Mouse (Mus musculus): ENCODE data around the gene Cp.
"Not testable (repeated sequence)": the region's sequence is repeated elsewhere in the genome, so short reads cannot be mapped to it uniquely, and the experiment has no call there.

Cp gene

DNA sequence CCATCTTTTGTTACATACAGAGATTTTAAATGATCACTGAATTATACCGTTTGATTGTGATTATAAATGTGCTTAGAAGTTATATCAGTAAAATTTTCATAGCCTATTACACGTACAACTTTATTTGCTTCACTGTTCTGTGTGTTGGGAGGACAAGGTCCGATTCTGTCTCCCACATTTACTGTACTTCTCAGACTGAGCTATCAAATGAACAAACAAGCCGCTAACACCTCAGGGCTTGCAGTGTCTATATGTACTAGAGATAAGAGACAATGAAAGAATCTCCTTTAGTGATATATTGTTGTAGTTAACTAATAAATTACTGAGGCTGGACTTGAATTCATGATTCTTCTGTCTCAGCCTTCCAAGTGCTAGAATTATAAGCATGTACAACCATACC lies 50.4 kb downstream of the Cp start:
- CTCF ChIA-PET: no interaction called here

DNA sequence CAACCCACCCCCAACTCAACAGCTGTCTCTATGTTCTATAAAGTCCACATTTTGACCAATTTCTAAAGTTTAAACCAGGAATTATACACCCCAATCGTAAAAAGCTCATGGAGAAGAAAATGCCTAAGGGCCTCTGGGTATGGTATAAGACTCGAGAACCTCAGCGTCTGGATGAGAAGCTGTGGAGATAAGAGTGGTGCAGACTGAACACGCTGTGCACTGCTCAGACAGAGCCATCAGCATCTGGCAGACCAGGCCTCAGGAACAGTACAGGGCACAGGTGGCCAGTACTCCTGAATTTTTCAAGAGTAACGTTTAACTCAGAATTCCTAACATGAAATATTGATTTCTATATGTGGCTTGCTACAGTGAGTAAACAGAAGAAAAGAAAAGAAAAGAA lies 50.9 kb downstream of the Cp start:
- CTCF ChIA-PET: no interaction called here

DNA sequence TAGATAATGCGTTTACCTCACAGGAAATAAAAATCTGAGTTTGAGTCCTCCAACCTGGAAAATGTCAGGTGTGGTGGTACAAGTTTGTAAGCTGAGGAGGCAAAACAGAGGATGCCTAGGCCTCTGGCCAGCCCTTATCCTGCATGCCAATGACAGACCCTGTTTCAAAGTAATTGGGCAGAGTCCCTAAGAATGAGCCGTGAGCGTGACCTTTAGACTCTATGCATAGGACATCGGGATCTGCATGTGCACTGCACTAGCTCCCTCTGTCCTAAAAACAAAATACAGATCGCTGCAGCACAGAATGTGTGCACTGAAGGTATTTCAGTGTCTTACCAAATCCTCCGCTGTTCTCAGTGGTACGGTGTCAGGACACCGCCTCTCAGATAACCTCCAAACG lies 53.6 kb downstream of the Cp start:
- CTCF ChIA-PET: no interaction called here

DNA sequence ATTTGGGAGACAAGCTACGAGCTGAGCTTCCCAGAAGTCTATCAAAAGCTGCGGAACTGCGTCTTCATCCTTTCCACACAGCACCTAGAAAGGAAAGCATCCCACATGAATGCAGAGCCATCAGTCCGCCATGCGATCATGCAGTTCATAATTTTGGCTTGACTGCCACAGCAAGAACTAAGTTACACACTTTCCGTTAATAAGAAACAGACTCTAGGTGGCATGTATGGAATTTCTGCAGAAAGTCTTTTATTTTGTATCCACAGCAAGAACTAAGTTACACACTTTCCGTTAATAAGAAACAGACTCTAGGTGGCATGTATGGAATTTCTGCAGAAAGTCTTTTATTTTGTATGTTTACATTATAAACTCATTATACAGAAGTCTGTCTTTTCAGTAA lies 54.1 kb downstream of the Cp start:
- CTCF ChIA-PET: not testable (repeated sequence)

DNA sequence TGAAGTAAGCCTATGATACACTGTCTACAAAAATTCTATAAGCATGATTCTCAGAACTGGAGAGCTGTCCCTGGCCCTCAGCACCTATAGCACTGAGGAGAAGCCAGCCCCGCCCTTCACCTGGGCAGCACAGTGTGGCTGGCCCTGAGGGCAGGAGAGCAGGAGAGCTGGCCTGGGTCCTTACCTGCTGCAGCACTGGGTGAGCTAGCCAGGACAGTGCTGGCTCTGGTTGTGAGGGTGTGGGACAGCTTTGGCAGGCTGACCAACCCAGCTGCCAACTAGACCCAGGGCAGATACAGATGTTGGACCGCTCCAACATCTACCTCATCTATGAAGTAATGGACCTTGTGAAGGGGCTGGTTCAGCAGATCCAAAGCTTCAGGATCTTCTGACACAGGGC lies 57.6 kb downstream of the Cp start:
- CTCF ChIA-PET: no interaction called here

DNA sequence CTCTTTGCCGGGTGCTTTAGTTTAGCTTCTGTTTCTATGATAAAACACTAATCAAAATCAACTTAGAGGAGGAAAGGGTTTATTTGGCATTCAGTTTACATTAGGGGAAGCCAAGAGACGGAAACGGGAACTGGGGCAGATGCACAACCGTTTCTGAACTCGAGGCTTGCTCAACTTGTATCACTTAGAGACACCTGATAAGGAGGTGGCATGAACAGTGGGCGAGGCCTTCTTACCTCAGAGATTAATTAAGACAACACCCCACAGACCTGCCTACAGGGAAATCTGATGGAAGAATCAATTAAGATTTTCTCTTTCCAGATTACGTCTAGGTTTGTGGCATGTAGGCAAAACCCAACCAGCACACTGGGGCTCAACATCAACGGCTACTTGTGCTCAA lies 61.2 kb downstream of the Cp start:
- CTCF ChIA-PET: no interaction called here

DNA sequence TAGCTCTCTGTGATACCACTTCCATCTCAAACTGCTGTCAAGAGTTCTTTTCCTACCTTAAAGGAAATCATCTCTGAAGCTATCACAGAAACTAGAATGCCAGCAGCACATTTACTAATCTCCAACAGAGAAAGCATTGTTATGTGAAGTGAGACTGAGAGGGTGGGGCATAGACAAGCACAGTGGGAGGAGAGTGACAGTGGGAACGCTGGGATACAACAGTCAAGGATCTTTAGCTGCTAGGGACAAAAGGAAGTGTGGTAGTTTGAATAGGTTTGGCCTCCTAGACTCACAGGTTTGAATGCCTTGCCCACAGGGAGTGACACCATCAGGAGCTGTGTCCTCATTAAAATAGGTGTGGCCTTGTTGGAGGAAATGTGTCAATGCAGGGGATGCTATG lies 67.0 kb downstream of the Cp start:
- CTCF ChIA-PET: no interaction called here

DNA sequence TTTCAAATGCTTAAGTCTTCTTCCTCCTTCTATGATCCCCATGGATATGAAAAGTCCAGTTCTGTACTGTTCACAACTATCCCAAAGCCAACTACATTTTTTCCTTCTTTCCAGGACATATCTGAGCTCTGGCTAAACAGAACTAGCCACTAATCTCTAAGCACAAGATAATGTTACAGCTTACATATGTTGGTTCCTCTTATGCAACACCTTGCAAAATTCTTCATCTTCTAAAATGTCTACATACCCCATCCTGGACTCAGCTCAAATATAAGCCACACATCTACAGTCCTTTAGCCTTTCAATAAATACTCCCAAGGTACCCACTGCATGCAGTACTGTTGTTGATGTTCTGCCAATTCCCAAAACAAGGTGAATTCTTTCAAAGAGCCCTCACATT lies 69.6 kb downstream of the Cp start:
- CTCF ChIA-PET: no interaction called here

DNA sequence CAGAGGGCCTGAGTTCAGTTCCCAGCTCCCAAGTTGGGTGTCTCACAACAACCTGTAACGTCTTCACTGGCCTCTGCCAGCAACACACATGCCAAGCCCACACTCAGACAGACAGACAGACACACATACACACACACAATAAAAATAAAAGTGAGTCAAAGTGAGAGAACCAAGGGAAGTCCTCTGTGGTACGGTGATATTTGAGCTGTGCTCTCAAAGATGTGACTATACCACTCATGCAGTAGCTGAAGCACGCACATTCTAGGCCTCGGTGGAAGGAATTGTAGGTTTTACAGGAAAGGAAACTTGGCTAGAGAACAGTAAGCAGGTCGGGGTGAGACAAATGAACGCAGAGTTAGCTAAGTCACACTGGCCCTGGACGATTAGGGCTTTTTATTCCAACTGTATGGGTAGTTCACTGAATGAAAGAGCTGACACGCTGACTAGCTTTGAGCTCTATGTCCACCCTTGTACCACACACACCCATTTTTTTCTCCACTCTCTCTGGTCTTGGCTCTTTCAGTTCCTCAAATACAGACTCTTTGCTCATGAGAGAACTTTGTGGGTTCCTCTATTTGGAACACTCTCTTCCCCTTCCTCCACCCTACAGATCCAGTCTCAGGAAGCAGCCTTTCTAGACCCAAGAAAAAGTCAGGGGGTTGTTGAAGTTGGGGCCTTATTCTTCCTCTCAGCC lies 70.3 kb downstream of the Cp start:
- CTCF ChIA-PET: no interaction called here

DNA sequence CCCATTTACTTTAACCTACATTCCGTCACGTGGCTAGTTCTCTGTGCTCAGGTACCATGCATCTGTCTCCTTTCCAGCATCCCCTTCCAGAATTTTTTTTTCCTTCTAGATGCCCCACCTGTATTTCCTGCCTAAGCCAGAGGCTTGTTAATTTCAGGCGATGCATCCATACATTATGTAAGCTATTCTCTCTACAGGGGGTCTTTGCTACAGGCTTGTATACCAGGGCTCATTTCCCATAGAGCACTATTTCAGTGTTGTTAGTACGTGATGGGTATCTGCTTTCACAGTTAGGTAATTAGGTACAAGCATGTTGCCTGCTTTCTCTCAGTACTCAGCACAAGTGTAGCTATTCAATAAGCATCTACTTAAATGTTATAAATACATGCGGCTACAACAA lies 70.9 kb downstream of the Cp start:
- CTCF ChIA-PET: interaction anchor here (0.6 kb wide), 1 partner anchor 15 kb away, joined by 3 read pairs; no protein-coding TSS in a partner anchor

DNA sequence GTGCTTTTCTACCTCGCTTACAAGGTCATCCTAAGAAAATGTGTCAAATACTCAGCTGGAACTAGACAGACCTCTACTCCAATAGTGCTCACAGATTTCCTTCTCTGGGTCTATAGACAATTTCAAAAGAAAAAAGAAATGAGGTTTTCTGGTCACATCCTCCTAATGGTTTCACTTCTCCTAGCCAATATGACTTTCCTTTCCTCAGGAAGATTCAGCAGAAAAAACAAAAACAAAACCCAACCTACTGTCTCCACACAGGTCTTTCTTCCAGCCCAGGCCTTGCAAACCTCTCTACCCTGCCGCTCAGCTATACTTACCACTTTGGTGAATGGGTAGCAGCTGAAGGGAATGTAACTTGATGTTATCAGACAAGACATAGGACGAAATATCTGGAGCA lies 71.8 kb downstream of the Cp start:
- CTCF ChIA-PET: no interaction called here

DNA sequence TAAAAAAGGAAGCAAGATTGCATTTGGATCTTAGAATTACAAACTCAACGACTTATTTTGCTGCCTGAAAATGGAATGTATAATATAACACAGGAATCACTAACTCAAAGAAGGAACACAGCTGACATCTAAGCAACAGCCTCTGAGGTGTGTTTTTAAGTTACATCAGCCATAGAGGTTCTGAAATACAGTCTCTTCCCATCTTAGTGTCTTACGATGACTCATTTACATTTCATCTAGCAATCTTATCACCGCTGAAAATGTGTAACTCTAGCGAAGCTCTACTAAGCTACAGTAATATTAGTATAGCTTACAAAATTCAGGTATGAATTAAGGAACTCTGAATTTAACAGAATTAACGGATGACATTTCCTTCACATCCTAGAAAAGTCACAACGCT lies 74.0 kb downstream of the Cp start:
- CTCF ChIA-PET: no interaction called here

DNA sequence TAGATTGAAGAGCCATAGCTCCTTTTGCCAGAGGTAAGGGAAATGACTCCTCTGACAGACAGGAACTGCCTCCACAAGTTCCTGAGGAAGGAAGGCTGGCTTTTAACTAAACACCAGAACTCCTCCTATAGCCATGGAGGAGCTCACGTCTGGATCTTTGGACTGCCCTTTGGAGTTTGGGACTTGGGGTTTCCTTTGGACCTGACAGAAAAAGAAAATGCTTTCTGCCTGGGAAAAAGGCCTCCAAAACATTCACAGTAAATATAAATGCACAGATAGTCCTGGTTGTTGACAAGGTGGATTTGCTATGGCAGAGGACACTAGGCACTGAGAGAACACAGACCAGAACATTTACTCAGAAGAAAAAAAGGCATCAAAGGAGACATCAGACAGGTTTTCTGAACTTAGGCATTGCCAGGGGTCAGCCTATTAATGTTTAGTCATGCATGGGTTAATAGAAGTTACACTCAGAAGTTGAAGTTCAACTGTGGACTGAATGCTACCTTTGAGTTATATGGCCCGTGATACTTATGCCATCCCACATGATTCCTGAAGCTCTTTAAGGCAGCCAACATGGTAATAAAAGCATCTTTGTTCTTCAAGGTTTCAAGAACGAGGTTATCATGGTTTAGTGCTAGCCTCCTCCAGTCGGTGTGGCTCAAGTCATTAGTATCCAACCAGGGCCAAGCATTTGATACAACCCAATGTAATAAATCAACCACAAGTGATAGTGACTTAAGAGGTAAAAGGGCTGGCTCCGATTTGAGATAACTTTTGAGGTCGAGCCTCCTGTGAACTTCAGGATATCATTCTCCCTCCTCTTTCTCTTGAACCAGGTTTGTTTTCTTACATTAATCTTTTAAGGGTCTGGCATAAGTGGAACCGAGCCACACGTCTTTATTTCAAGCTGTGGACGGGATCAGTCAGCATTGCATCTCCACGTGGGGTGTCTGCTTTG lies 77.2 kb downstream of the Cp start:
- CTCF ChIA-PET: interaction anchor here (1.0 kb wide), 1 partner anchor 24 kb away, joined by 3 read pairs; the partner anchor contains the start of gene Hltf

DNA sequence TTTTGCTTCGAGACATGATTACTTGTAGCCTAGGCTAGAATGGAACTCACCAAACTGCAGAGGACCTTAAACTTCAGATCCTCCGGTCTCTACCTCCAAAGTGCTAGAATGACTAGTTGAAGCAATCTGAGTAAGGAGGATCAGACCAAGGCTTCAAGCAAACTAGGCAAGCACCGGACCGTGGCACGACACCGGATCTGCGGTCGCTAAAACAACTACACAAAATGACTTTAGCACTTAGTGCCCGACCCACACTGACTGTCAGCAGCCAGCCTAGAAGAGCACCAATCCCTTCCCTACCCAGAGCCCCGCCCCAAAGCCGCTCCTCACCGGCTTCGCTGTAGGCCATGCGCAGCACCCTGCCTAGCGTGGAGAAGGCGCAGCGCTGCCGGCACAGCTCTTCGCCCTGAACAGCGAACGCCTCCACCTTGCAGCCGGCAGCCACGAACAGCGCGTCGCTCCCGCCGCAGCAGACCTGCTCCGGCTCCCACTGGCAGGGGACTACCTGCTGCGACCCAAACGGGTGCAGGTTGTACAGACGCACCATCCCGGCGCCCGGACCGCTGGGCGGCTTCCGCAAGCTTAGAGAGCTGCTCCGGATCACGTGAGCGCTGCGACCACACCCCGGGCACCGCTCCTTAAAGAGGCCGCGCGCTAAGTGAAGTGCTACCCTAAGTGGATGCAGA lies 78.0 kb downstream of the Cp start, which contains the start of gene Hps3:
Gene Hps3, minus strand, starts transcription at position 597 of the 686 bp plus-strand sequence.
- CTCF ChIA-PET: no interaction called here

DNA sequence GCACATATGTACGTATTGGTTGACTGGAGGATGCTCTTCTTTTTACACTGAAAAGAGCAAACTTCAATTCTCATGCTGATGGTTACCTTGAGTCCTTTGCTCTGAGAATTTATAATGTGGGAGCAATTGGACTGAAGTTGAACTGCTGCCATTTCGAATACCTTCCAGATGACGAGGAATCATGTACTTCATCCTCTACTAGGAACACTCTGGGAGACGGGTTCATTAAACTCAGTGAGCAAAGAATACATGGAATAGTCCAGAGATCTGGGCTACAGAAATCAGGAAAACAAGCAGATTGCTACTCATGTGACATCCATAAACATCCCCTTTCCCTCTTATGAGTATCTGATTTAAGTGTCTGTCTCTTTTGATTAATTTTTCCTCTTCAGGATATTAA lies 79.2 kb downstream of the Cp start:
- CTCF ChIA-PET: interaction anchor here (0.6 kb wide), 1 partner anchor 65 kb away, joined by 7 read pairs; no protein-coding TSS in a partner anchor

DNA sequence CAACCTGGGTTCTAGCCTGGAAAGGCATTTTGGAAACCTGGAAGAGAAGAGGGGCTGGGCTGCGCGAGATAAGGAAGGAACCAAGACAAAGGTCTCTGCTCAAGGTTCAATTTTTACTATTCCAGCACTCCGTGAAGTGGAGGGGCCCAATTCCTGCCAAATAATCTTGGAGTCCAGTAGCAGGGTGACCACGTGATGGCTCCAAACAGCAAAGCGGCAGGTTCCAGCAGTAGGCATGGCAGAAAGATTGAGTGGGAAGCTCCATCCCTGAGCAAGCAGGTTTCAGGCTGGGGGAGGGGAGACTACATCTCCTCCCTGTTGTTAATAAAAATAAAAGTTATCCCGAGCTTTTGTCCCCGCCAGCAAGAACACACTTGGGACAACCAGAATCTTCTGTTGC lies 84.6 kb downstream of the Cp start:
- CTCF ChIA-PET: not testable (repeated sequence)

DNA sequence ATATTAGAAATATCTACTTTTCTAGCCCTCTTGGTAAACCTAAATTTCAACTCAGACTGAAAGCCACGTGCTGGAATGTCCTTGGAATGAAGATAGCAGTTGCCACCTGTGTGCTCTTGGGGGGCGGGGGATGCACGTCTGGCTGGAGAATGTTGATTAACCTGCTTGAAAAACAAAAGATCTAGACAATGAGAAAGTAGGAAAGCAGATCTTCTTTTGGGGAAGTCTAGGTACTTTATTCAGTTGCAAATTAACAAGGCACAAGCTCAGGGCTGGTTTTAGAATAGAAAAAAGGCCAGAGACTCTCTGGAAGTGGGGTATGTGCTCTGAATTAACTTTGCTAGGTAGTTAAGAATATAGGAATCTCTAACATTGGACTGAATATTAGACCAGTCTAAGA lies 87.9 kb downstream of the Cp start:
- CTCF ChIA-PET: not testable (repeated sequence)

DNA sequence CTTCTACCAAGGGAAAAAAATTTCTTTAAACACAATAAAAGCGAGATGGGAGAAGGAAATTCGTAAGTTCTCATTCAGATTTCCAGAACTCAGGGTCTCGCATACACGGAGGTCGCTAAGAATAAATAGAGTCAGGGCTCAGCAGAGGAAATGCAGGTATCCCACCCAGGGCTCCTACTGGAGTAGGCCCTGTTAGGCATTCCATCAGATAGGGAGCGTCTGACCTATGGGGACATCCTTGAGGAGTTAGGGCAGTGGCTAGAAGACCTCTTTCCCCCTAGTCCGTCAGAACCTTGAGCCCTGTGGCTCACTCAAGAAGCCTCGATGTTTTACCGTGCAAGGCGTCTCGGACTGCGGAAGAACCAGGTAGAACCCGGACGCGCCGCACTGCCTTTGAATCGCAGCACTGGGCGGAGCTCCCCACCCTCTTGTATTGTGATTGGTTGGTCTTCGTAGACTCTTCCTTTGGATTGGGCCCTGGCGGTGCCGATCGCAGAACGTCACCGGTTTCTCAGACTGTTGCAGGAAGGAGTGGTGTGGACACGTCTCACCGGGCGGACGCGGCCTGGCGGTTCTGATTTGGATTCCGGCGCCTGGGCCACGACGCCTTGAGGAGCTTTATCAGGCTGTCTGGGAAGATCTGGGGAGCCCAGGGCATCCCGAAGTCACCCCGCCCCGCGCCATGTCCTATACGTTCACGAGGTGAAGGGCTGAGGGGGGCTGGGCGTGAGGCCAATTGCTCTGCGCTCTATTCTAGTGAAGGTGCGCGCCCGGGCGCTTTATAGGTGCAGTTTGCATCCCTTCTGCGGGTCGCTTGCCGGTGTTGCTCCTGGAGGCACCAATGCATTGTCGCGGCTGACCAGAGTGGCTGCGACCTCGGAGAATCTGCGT lies 100.7 kb downstream of the Cp start, which contains the start of gene Hltf:
Gene Hltf, plus strand, starts transcription at position 506 of the 891 bp plus-strand sequence.
- CTCF ChIA-PET: interaction anchor here (0.6 kb wide), 1 partner anchor 24 kb away, joined by 3 read pairs; no protein-coding TSS in a partner anchor

DNA sequence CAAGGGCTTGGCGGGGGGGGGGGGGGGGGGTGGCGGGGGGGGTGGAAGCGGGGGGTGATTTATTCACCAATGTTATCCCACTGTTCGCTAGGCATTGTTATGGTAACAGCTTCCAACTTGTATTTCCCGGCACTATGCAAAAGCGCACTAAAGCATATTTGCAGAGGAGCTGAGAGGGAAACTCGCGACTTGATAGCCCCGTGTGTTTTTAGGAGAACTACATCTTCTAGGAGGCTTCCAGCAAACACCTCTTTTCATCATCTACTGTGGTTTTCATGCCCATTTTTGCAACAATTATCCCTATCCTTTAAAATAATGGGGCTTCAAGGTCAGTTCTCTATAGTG lies 101.3 kb downstream of the Cp start:
- CTCF ChIA-PET: interaction anchor here (0.6 kb wide), 1 partner anchor 25 kb away, joined by 3 read pairs; no protein-coding TSS in a partner anchor
